ENCODE assay signal across 15 mouse cellular contexts in genomic region chr3:30477008-30477407, GRCm38 (mm10).
"Had no signal": no experiment of that assay in that cellular context is flagged by ENCODE, and none has a peak within 500 bp of the region (broad histone marks: within the 10 kb centered on the region; RNA-seq: fewer than 3 reads in every experiment).

No protein-coding gene starts in this region.

- H3K27me3 ChIP-seq: limb, embryonic 12.5 days had no signal

- DNase-seq: kidney, postnatal 25 days; layer of hippocampus, postnatal 36 days; liver; lung, adult 18-20 months; lung, postnatal 36 days; midbrain, embryonic 14.5 days; right cerebral cortex, adult 18-20 months; right cerebral cortex, postnatal 25 days; thymus, postnatal 4 days had no signal

- H3K4me3 ChIP-seq: limb, embryonic 12.5 days; midbrain, embryonic 10.5 days; myocyte; neural tube, embryonic 15.5 days had no signal

- H3K9me3 ChIP-seq: limb, embryonic 12.5 days; midbrain, embryonic 10.5 days; neural tube, embryonic 15.5 days had no signal

- H3K4me2 ChIP-seq: limb, embryonic 12.5 days; neural tube, embryonic 15.5 days had no signal

- H3K27ac ChIP-seq: limb, embryonic 12.5 days; liver, embryonic 14.5 days; midbrain, embryonic 10.5 days; neural tube, embryonic 15.5 days; stomach, postnatal 0 days had no signal

- H3K36me3 ChIP-seq: limb, embryonic 12.5 days; midbrain, embryonic 10.5 days; neural tube, embryonic 15.5 days had no signal

- H3K9ac ChIP-seq: limb, embryonic 12.5 days; liver, embryonic 14.5 days; neural tube, embryonic 15.5 days had no signal

- H3K4me1 ChIP-seq: neural tube, embryonic 15.5 days had no signal
